Mouse (Mus musculus) heart, postnatal 0 days (tissue): ENCODE measurements at regions not wholly inside any gene's neighbourhood (a gene's known extent, or its start where the extent isn't known, plus 50 kb on each side); places are given as distances from the start of the nearest gene placed in this dataset.

Experiments used
- CTCF ChIP-seq: IDR thresholded peaks from 2 replicates; pipeline ENCODE4 v1.5.1; 2016; ENCODE audit warnings: antibody characterized with exemption, control low read depth, low read depth
- EP300 ChIP-seq: IDR thresholded peaks from 2 replicates; pipeline ENCODE4 v1.6.1; 2016; ENCODE audit warnings: antibody characterized with exemption, low read depth

- TF ChIP-seq CTCF (no peak), EP300 (no peak)
Observed at GRCm38 (mm10) chr5:106295538-106295937, 162.4 kb downstream of the Barhl2 start.
